Mouse (Mus musculus): ENCODE measurements around the gene Apol7a. TPM values are rescaled to one million over a fixed set of nuclear protein-coding genes. Genes with fewer than 3 reads are reported as not detected.

Apol7a gene
- polyA plus RNA-seq, 1 experiment from 2014 or later = 0.29 TPM

GRCm38 (mm10) chr15:77368818-77369320 is 30.0 kb downstream of the Apol7a start:
- Histone ChIP-seq H3K4me3 (no peak overlapping the region), H3K4me1 (replicated peaks) (peaks cover 31% of the 10 kb centered on the region), H3K36me3 (no peaks in the 10 kb centered on the region), H3K4me2 (no peak overlapping the region), H3K9ac (no peak overlapping the region), H3K9me3 (no peaks in the 10 kb centered on the region), H3K27me3 (no peaks in the 10 kb centered on the region), H3K27ac (replicated peaks) (no peak overlapping the region; the same call in 1 of the 2 replicates)
- no peak for ATAC-seq (ENCODE audit: low read depth)
- WGBS = 93% methylated on average over 12 of the region's 12 CpGs

GRCm38 (mm10) chr15:77368148-77368547 is 30.8 kb downstream of the Apol7a start:
- H3K9me3 ChIP-seq = no peaks in the 10 kb centered on the region
- ATAC-seq (ENCODE audit: low read depth) = peak; percentile 74
- H3K9ac ChIP-seq = peak overlapping the region; percentile 56; the same call in 1 of the 2 replicates

GRCm38 (mm10) chr15:77367504-77367903 is 31.4 kb downstream of the Apol7a start:
- peak overlapping the region; percentile 92 for H3K27ac ChIP-seq (replicated peaks)
- no peaks in the 10 kb centered on the region for H3K27me3 ChIP-seq
- ATAC-seq (ENCODE audit: low read depth) = 0 out of 2 replicates have a peak, but pooled peaks have one; percentile 2
- H3K4me3 ChIP-seq = no peak overlapping the region
- no peaks in the 10 kb centered on the region for H3K9me3 ChIP-seq
- peaks cover 44% of the 10 kb centered on the region for H3K4me1 ChIP-seq (replicated peaks)
- no peak overlapping the region for H3K4me2 ChIP-seq
- no peaks in the 10 kb centered on the region for H3K36me3 ChIP-seq
- 41% methylated on average over 8 of the region's 8 CpGs for WGBS
- H3K9ac ChIP-seq = no peak overlapping the region

More at GRCm38 (mm10) chr15:77368148-77368547, 30.8 kb downstream of the Apol7a start:
- H3K4me3 ChIP-seq = no peak overlapping the region
- H3K4me2 ChIP-seq = peak overlapping the region; percentile 34
- peaks cover 38% of the 10 kb centered on the region for H3K4me1 ChIP-seq (replicated peaks)
- WGBS = under 1% methylated on average over 13 of the region's 13 CpGs
- H3K27ac ChIP-seq (replicated peaks) = peak overlapping the region; percentile 92
- no peaks in the 10 kb centered on the region for H3K36me3 ChIP-seq
- H3K27me3 ChIP-seq = no peaks in the 10 kb centered on the region

GRCm38 (mm10) chr15:77366706-77367484 is 32.0 kb downstream of the Apol7a start:
- H3K4me2 ChIP-seq = peak overlapping the region; percentile 54
- peak overlapping the region; percentile 92 for H3K27ac ChIP-seq (replicated peaks)
- no peaks in the 10 kb centered on the region for H3K36me3 ChIP-seq
- no peaks in the 10 kb centered on the region for H3K9me3 ChIP-seq
- H3K27me3 ChIP-seq = no peaks in the 10 kb centered on the region
- H3K9ac ChIP-seq = peak overlapping the region; percentile 61
- peaks cover 47% of the 10 kb centered on the region for H3K4me1 ChIP-seq (replicated peaks)
- WGBS = 1% methylated on average over 26 of the region's 26 CpGs
- peak overlapping the region; percentile 29 for H3K4me3 ChIP-seq
- ATAC-seq (ENCODE audit: low read depth) = peak; percentile 62

GRCm38 (mm10) chr15:77365700-77366570 is 33.0 kb downstream of the Apol7a start:
- Histone ChIP-seq H3K27me3 (no peaks in the 10 kb centered on the region), H3K4me2 (peak overlapping the region; percentile 54), H3K4me1 (replicated peaks) (peaks cover 51% of the 10 kb centered on the region), H3K36me3 (no peaks in the 10 kb centered on the region), H3K9ac (0 out of 2 replicates have a peak overlapping the region, but pooled peaks have one; percentile 41), H3K4me3 (no peak overlapping the region), H3K27ac (replicated peaks) (peak overlapping the region; percentile 92), H3K9me3 (no peaks in the 10 kb centered on the region)
- no peak for ATAC-seq (ENCODE audit: low read depth)
- WGBS = 55% methylated on average over 9 of the region's 9 CpGs

GRCm38 (mm10) chr15:77364026-77364425 is 34.9 kb downstream of the Apol7a start:
- H3K4me1 ChIP-seq (replicated peaks) = peaks cover 61% of the 10 kb centered on the region
- H3K36me3 ChIP-seq = no peaks in the 10 kb centered on the region
- H3K27me3 ChIP-seq = no peaks in the 10 kb centered on the region
- 72% methylated on average over 3 of the region's 3 CpGs for WGBS
- H3K4me3 ChIP-seq = no peak overlapping the region
- H3K27ac ChIP-seq (replicated peaks) = peak overlapping the region; percentile 70
- no peaks in the 10 kb centered on the region for H3K9me3 ChIP-seq
- ATAC-seq (ENCODE audit: low read depth) = no peak
- no peak overlapping the region for H3K9ac ChIP-seq
- no peak overlapping the region for H3K4me2 ChIP-seq

- H3K9me3 ChIP-seq = no peaks in the 10 kb centered on the region
- peak overlapping the region; percentile 70 for H3K27ac ChIP-seq (replicated peaks)
- no peak overlapping the region for H3K4me2 ChIP-seq
- ATAC-seq (ENCODE audit: low read depth) = no peak
- H3K27me3 ChIP-seq = no peaks in the 10 kb centered on the region
- H3K9ac ChIP-seq = no peak overlapping the region
- 11% methylated on average over 6 of the region's 6 CpGs for WGBS
- no peaks in the 10 kb centered on the region for H3K36me3 ChIP-seq
- H3K4me1 ChIP-seq (replicated peaks) = peaks cover 61% of the 10 kb centered on the region
- no peak overlapping the region for H3K4me3 ChIP-seq
Measured at GRCm38 (mm10) chr15:77363578-77363977, 35.3 kb downstream of the Apol7a start.

- WGBS = 31% methylated on average over 5 of the region's 5 CpGs
- no peak for ATAC-seq (ENCODE audit: low read depth)
- Histone ChIP-seq H3K4me1 (replicated peaks) (peaks cover 57% of the 10 kb centered on the region), H3K36me3 (no peaks in the 10 kb centered on the region), H3K4me2 (no peak overlapping the region), H3K27ac (replicated peaks) (peak overlapping the region; percentile 70), H3K9me3 (no peaks in the 10 kb centered on the region), H3K27me3 (no peaks in the 10 kb centered on the region), H3K4me3 (no peak overlapping the region), H3K9ac (no peak overlapping the region)
Measured at GRCm38 (mm10) chr15:77362952-77363351, 36.0 kb downstream of the Apol7a start.

GRCm38 (mm10) chr15:77359905-77360304 is 39.0 kb downstream of the Apol7a start:
- Histone ChIP-seq H3K4me3 (no peak overlapping the region), H3K4me2 (no peak overlapping the region), H3K4me1 (replicated peaks) (peaks cover 60% of the 10 kb centered on the region), H3K27ac (replicated peaks) (peak overlapping the region; percentile 83; the same call in 1 of the 2 replicates), H3K36me3 (no peaks in the 10 kb centered on the region), H3K9me3 (no peaks in the 10 kb centered on the region), H3K27me3 (no peaks in the 10 kb centered on the region), H3K9ac (peak overlapping the region; percentile 75; the same call in 1 of the 2 replicates)
- ATAC-seq (ENCODE audit: low read depth) = no peak
- WGBS = 90% methylated on average over 8 of the region's 8 CpGs

- no peaks in the 10 kb centered on the region for H3K9me3 ChIP-seq
- peak overlapping the region; percentile 75; the same call in 1 of the 2 replicates for H3K9ac ChIP-seq
- peak overlapping the region; percentile 55; the same call in 1 of the 2 replicates for H3K4me2 ChIP-seq
- H3K4me3 ChIP-seq = no peak overlapping the region
- no peak for ATAC-seq (ENCODE audit: low read depth)
- H3K27ac ChIP-seq (replicated peaks) = peak overlapping the region; percentile 83
- WGBS = 65% methylated on average over 9 of the region's 9 CpGs
- H3K36me3 ChIP-seq = no peaks in the 10 kb centered on the region
- no peaks in the 10 kb centered on the region for H3K27me3 ChIP-seq
- peaks cover 64% of the 10 kb centered on the region for H3K4me1 ChIP-seq (replicated peaks)
Measured at GRCm38 (mm10) chr15:77359486-77359885, 39.4 kb downstream of the Apol7a start.

- peak overlapping the region; percentile 55 for H3K4me2 ChIP-seq
- H3K4me3 ChIP-seq = peak overlapping the region; percentile 31
- no peaks in the 10 kb centered on the region for H3K36me3 ChIP-seq
- peak overlapping the region; percentile 83 for H3K27ac ChIP-seq (replicated peaks)
- no peak; the same call in 1 of the 2 replicates for ATAC-seq (ENCODE audit: low read depth)
- peaks cover 66% of the 10 kb centered on the region for H3K4me1 ChIP-seq (replicated peaks)
- no peaks in the 10 kb centered on the region for H3K27me3 ChIP-seq
- H3K9me3 ChIP-seq = no peaks in the 10 kb centered on the region
- H3K9ac ChIP-seq = peak overlapping the region; percentile 75
- WGBS = 13% methylated on average over 6 of the region's 6 CpGs
Measured at GRCm38 (mm10) chr15:77359084-77359483, 39.8 kb downstream of the Apol7a start.

All from neural tube, embryonic 13.5 days (tissue).